ENCODE assay signal across 8 mouse cellular contexts in genomic region chr13:54692711-54693557, GRCm38 (mm10). TPM values are rescaled to one million over a fixed set of nuclear protein-coding genes. Genes with fewer than 3 reads are reported as not detected.
DNase-seq lines count a peak whose midpoint lies in the region; ATAC-seq lines count a peak whose summit lies in the region.

No protein-coding gene starts in this region.

- peaks cover 13% of the 10 kb centered on the region for H3K4me1 ChIP-seq in limb, embryonic 11.5 days (ENCODE audit: control insufficient read depth, insufficient read depth, low read length)
- H3K4me1 ChIP-seq in neural tube, embryonic 14.5 days (ENCODE audit: control insufficient read depth, insufficient read depth, low read length): peaks cover 19% of the 10 kb centered on the region

- no peaks in the 10 kb centered on the region for H3K36me3 ChIP-seq in limb, embryonic 11.5 days (ENCODE audit: control insufficient read depth, insufficient read depth, low read length)
- H3K36me3 ChIP-seq in neural tube, embryonic 14.5 days (ENCODE audit: control insufficient read depth, insufficient read depth, low read length): no peaks in the 10 kb centered on the region

- H3K4me2 ChIP-seq in limb, embryonic 11.5 days (ENCODE audit: low read depth, severe bottlenecking): peak overlapping the region; percentile 86
- peak overlapping the region; percentile 95 for H3K4me2 ChIP-seq in neural tube, embryonic 14.5 days (ENCODE audit: low read depth, low read length)

- peak overlapping the region; percentile 88 for H3K9ac ChIP-seq in limb, embryonic 11.5 days (ENCODE audit: low read length)
- peak overlapping the region; percentile 92 for H3K9ac ChIP-seq in neural tube, embryonic 14.5 days (replicated peaks; ENCODE audit: low read depth, low read length)

- H3K9me3 ChIP-seq in limb, embryonic 11.5 days (ENCODE audit: control insufficient read depth, low read length): no peaks in the 10 kb centered on the region
- H3K9me3 ChIP-seq in neural tube, embryonic 14.5 days (ENCODE audit: control insufficient read depth, low read length): no peaks in the 10 kb centered on the region

- no peaks in the 10 kb centered on the region for H3K27me3 ChIP-seq in limb, embryonic 11.5 days (ENCODE audit: control insufficient read depth, insufficient read depth, low read length)
- H3K27me3 ChIP-seq in neural tube, embryonic 14.5 days (ENCODE audit: control insufficient read depth, insufficient read depth, low read length): no peaks in the 10 kb centered on the region

- DNase-seq in cerebellum, adult 8-10 months: peak; percentile 28
- no peak for DNase-seq in cerebellum, postnatal 14 days
- peak; percentile 59 for DNase-seq in thymus, postnatal 0 days (ENCODE audit: low spot score)
- DNase-seq in thymus, postnatal 25 days: no peak
- DNase-seq in limb, embryonic 11.5 days (ENCODE audit: low spot score): no peak
- no peak for DNase-seq in ovary, adult 18-20 months (ENCODE audit: low spot score)

- 13% methylated on average over 21 of the region's 21 CpGs for WGBS in limb, embryonic 11.5 days
- WGBS in neural tube, embryonic 14.5 days: 15% methylated on average over 21 of the region's 21 CpGs

- H3K27ac ChIP-seq in limb, embryonic 11.5 days (replicated peaks; ENCODE audit: low read depth, low read length): peak overlapping the region; percentile 65; the same call in 1 of the 2 replicates
- peak overlapping the region; percentile 93 for H3K27ac ChIP-seq in neural tube, embryonic 14.5 days (ENCODE audit: low read depth, low read length)

- ATAC-seq in limb, embryonic 11.5 days (ENCODE audit: insufficient number of reproducible peaks, low FRiP score, low TSS enrichment, low read depth): no peak
- ATAC-seq in neural tube, embryonic 14.5 days (ENCODE audit: low read depth): no peak
- ATAC-seq in erythroid progenitor cell, adult 5-6 weeks (replicated peaks; ENCODE audit: low FRiP score, poor library complexity, severe bottlenecking): no peak

- H3K4me3 ChIP-seq in limb, embryonic 11.5 days (ENCODE audit: low read depth, low read length): peak overlapping the region; percentile 97
- H3K4me3 ChIP-seq in neural tube, embryonic 14.5 days (ENCODE audit: low read depth, low read length): peak overlapping the region; percentile 95

RNA-seq across cellular contexts. Expression of gene Rnf44, which starts 0.8 kb away (rescaled TPM):
- polyA plus RNA-seq in thymus, postnatal 0 days (2015; fragmentation: Nextera tagmentation; extraction: Ambion mirVana): 73.0 and 83.5 TPM in 2 replicates
- 94.8 and 101 TPM in 2 replicates for polyA plus RNA-seq in limb, embryonic 11.5 days (2014; fragmentation: Nextera tagmentation; extraction: Ambion mirVana)
- polyA plus RNA-seq in neural tube, embryonic 14.5 days (2014; fragmentation: Nextera tagmentation; extraction: Ambion mirVana): 78.5 and 88.3 TPM in 2 replicates
- total RNA-seq in erythroid progenitor cell, adult 5-6 weeks (2015; ENCODE audit: low replicate concordance): 80.9 and 107 TPM in 2 replicates
- 17.1 and 62.3 TPM in 2 replicates for total RNA-seq in erythroid progenitor cell, adult 5-6 weeks (2017; ENCODE audit: low replicate concordance)

RNA-seq across cellular contexts. Expression of gene Cdhr2, which starts 8.3 kb away (rescaled TPM):
- polyA plus RNA-seq in thymus, postnatal 0 days (2015; fragmentation: Nextera tagmentation; extraction: Ambion mirVana): 0.14 and 0.22 TPM in 2 replicates
- polyA plus RNA-seq in limb, embryonic 11.5 days (2014; fragmentation: Nextera tagmentation; extraction: Ambion mirVana): not detected in 2 replicates
- polyA plus RNA-seq in neural tube, embryonic 14.5 days (2014; fragmentation: Nextera tagmentation; extraction: Ambion mirVana): 0.21 and 0.29 TPM in 2 replicates
- not detected in 2 replicates for total RNA-seq in erythroid progenitor cell, adult 5-6 weeks (2015; ENCODE audit: low replicate concordance)
- total RNA-seq in erythroid progenitor cell, adult 5-6 weeks (2017; ENCODE audit: low replicate concordance): not detected in 2 replicates

RNA-seq across cellular contexts. Expression of gene Gprin1, which starts 56.7 kb away (rescaled TPM):
- 0.77 and 1.0 TPM in 2 replicates for polyA plus RNA-seq in thymus, postnatal 0 days (2015; fragmentation: Nextera tagmentation; extraction: Ambion mirVana)
- polyA plus RNA-seq in limb, embryonic 11.5 days (2014; fragmentation: Nextera tagmentation; extraction: Ambion mirVana): 0.55 and 0.68 TPM in 2 replicates
- polyA plus RNA-seq in neural tube, embryonic 14.5 days (2014; fragmentation: Nextera tagmentation; extraction: Ambion mirVana): 17.3 and 19.6 TPM in 2 replicates
- total RNA-seq in erythroid progenitor cell, adult 5-6 weeks (2015; ENCODE audit: low replicate concordance): not detected in 2 replicates
- not detected in 2 replicates for total RNA-seq in erythroid progenitor cell, adult 5-6 weeks (2017; ENCODE audit: low replicate concordance)

Comparison
In these comparisons a context has a peak if more than half of its experiments do, and no peak if none do; other contexts are left out.
1. DNase-seq: peak in cerebellum, adult 8-10 months (single experiment) and thymus, postnatal 0 days (single experiment); none in cerebellum, postnatal 14 days (0 of 2), thymus, postnatal 25 days (single experiment), limb, embryonic 11.5 days (single experiment) and ovary, adult 18-20 months (single experiment).